Comparison of ENCODE assay signal across 8 mouse cellular contexts in genomic region chr13:91224438-91224814, GRCm38 (mm10). TPM values are rescaled to one million over a fixed set of nuclear protein-coding genes. Genes with fewer than 3 reads are reported as not detected.
DNase-seq lines count a peak whose midpoint lies in the region; ATAC-seq and TF ChIP-seq lines count a peak whose summit lies in the region.

No protein-coding gene starts in this region.

- H3K9me3 ChIP-seq in forebrain, embryonic 10.5 days = no peaks in the 10 kb centered on the region
- H3K9me3 ChIP-seq in limb, embryonic 13.5 days = no peaks in the 10 kb centered on the region

- H3K4me1 ChIP-seq in forebrain, embryonic 10.5 days = peaks cover 18% of the 10 kb centered on the region
- peaks cover 7% of the 10 kb centered on the region for H3K4me1 ChIP-seq in limb, embryonic 13.5 days
- no peaks in the 10 kb centered on the region; the same call in 1 of the 2 replicates for H3K4me1 ChIP-seq in small intestine, adult 2 months (ENCODE audit: control insufficient read depth, insufficient read depth, insufficient read length, low read length)

- TF ChIP-seq POLR2A in small intestine, adult 2 months (IDR thresholded peaks at IDR 0.05; ENCODE audit: low read depth, low read length) = no peak

- no peaks in the 10 kb centered on the region for H3K27me3 ChIP-seq in C2C12 (ENCODE audit: control insufficient read depth, insufficient read depth, insufficient read length)
- no peaks in the 10 kb centered on the region for H3K27me3 ChIP-seq in forebrain, embryonic 10.5 days (ENCODE audit: poor library complexity, severe bottlenecking)
- no peaks in the 10 kb centered on the region for H3K27me3 ChIP-seq in limb, embryonic 13.5 days
- H3K27me3 ChIP-seq in small intestine, adult 2 months (ENCODE audit: control insufficient read depth, insufficient read depth, low read length) = no peaks in the 10 kb centered on the region

- H3K4me3 ChIP-seq in C2C12 (ENCODE audit: insufficient read depth, poor library complexity, severe bottlenecking) = no peak overlapping the region
- H3K4me3 ChIP-seq in forebrain, embryonic 10.5 days = peak overlapping the region; percentile 69
- H3K4me3 ChIP-seq in limb, embryonic 13.5 days = peak overlapping the region; percentile 57
- peak overlapping the region; percentile 88 for H3K4me3 ChIP-seq in small intestine, adult 2 months (ENCODE audit: low read depth, low read length)

- peak overlapping the region; percentile 63 for H3K4me2 ChIP-seq in limb, embryonic 13.5 days (replicated peaks)

- no peaks in the 10 kb centered on the region for H3K79me3 ChIP-seq in C2C12 (ENCODE audit: low read depth)

- 84% methylated on average over 2 of the region's 2 CpGs for WGBS in forebrain, embryonic 10.5 days
- WGBS in limb, embryonic 13.5 days = 14% methylated on average over 2 of the region's 2 CpGs
- WGBS in small intestine, adult 2 months = 30% methylated on average over 2 of the region's 2 CpGs

- peak; percentile 1; the same call in 1 of the 2 replicates for ATAC-seq in limb, embryonic 13.5 days (ENCODE audit: low FRiP score, low read depth)
- no peak for ATAC-seq in megakaryocyte-erythroid progenitor cell, adult 5-6 weeks (replicated peaks; ENCODE audit: low FRiP score, low TSS enrichment, poor library complexity, severe bottlenecking)

- no peak overlapping the region for H3ac ChIP-seq in C2C12 (ENCODE audit: control insufficient read depth, insufficient read length, low read depth)

- H3K27ac ChIP-seq in forebrain, embryonic 10.5 days = peak overlapping the region; percentile 98
- H3K27ac ChIP-seq in limb, embryonic 13.5 days = peak overlapping the region; percentile 97
- peak overlapping the region; percentile 89 for H3K27ac ChIP-seq in small intestine, adult 2 months (ENCODE audit: insufficient read depth, low read depth, low read length)

- H3K36me3 ChIP-seq in C2C12 (ENCODE audit: control insufficient read depth, insufficient read depth) = no peaks in the 10 kb centered on the region
- no peaks in the 10 kb centered on the region for H3K36me3 ChIP-seq in forebrain, embryonic 10.5 days (replicated peaks)
- H3K36me3 ChIP-seq in limb, embryonic 13.5 days = no peaks in the 10 kb centered on the region
- H3K36me3 ChIP-seq in small intestine, adult 2 months (ENCODE audit: control insufficient read depth, insufficient read depth, low read length) = no peaks in the 10 kb centered on the region

- H3K9ac ChIP-seq in limb, embryonic 13.5 days = peak overlapping the region; percentile 75

- no peak for TF ChIP-seq CTCF in C2C12 (IDR thresholded peaks at IDR 0.05; ENCODE audit: control insufficient read depth, insufficient read depth, insufficient read length)
- TF ChIP-seq CTCF in small intestine, adult 2 months (IDR thresholded peaks at IDR 0.05; ENCODE audit: extremely low read depth, insufficient read length, insufficient replicate concordance, low read depth, low read length) = no peak

- peak; percentile 78 for DNase-seq in 3T3-L1 (ENCODE audit: low read depth, low spot score)
- no peak for DNase-seq in forebrain, embryonic 10.5 days (ENCODE audit: extremely low spot score, low spot score)
- DNase-seq in urinary bladder, postnatal 4 days (ENCODE audit: low spot score in 2 of 2) = no peak
- no peak for DNase-seq in right cerebral cortex, postnatal 25 days

- H3K79me2 ChIP-seq in C2C12 (ENCODE audit: control insufficient read depth, insufficient read depth) = no peaks in the 10 kb centered on the region

TF ChIP-seq in C2C12, 6 proteins besides CTCF, POLR2A, EP300 and RAD21:
- TF ChIP-seq CEBPB (IDR thresholded peaks at IDR 0.05; ENCODE audit: low read depth) (peak; percentile 81), MAX (IDR thresholded peaks at IDR 0.05) (no peak), MYOG (IDR thresholded peaks at IDR 0.05; ENCODE audit: control insufficient read depth, extremely low read depth, insufficient read length) (no peak)
TF ChIP-seq in C2C12: peak in this region for 1.

RNA-seq across cellular contexts. Expression of gene Atg10, which starts 0.7 kb away (rescaled TPM):
- 2.5 TPM for polyA plus RNA-seq in C2C12 (2012; fragmentation: generic; extraction: Trizol)
- 8.1 and 8.5 TPM in 2 replicates for polyA plus RNA-seq in forebrain, embryonic 10.5 days (2016; fragmentation: Nextera tagmentation; extraction: Ambion mirVana)
- polyA plus RNA-seq in limb, embryonic 13.5 days (2015; fragmentation: Nextera tagmentation; extraction: Ambion mirVana) = 18.1 and 19.8 TPM in 2 replicates
- polyA plus RNA-seq in small intestine, adult 2 months (2012; rRNA removed) = 0.15 and 0.16 TPM in 2 replicates
- total RNA-seq in megakaryocyte-erythroid progenitor cell, adult 5-6 weeks (2014; fragmentation: Nextera tagmentation) = 3.6 and 3.9 TPM in 2 replicates
- 5.4 and 7.3 TPM in 2 replicates for total RNA-seq in megakaryocyte-erythroid progenitor cell, adult 5-6 weeks (2017)
